Mouse (Mus musculus): Measurements from ENCODE around the gene Trp53bp2.
A peak's percentile ranks its signal among the peaks of the same experiment; 100 is the strongest.

The Trp53bp2 gene

DNA sequence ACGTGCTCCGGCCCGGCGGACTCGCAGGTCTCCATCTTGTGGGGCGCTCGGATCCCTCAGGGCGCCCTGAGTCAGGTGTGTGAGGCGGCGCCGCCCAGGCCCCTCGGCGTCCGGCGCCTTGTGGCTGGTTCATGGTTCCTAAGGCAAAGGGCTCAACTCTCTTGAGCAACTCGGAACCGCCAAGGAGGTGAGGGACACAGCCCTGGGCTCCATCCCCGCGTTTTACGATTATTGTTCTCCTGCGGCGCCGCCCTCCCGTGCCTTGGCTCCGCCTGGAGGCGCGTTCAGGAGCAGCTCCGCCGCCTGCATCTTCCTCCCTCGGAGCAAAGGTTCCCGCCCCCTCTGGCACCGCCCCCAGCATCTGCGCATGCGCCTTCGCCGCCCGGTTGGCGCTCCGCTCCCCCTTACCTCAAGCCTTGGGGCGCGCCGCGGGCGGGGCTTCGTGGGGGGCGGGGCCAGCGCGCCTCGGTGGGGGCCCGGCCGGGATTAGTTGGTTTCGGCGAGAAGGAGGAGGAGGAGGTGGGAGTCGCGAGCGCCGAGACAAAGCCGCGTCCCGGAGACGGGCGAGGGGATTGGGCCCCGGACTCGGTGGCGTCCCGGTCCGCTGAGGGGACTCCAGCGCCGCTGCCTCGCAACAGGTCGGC, at the start of gene Trp53bp2:
TSS of gene Trp53bp2 (plus strand) at position 489 of the 644 bp plus-strand sequence.
- peak; percentile 100 for DNase-seq (ENCODE audit: low spot score)

DNA sequence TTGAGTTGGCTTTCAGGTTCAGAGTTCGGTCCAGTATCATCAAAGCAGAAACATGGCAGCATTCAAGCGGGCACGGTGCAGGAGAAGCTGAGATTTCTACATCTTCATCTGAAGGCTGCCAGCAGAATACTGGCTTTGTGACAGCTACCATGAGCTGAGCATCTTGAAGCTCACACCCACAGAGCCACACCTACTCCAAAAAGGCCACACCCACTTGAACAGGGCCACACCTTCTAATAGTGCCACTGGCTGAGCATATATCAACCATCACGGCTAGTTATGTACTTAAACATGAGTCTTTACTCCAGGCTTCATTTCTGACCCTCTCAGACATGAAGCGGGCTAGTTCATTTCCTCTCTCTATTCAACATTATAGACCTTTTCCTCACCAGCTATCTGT, 46.3 kb upstream of the Trp53bp2 start:
- DNase-seq (ENCODE audit: low spot score): no peak

DNA sequence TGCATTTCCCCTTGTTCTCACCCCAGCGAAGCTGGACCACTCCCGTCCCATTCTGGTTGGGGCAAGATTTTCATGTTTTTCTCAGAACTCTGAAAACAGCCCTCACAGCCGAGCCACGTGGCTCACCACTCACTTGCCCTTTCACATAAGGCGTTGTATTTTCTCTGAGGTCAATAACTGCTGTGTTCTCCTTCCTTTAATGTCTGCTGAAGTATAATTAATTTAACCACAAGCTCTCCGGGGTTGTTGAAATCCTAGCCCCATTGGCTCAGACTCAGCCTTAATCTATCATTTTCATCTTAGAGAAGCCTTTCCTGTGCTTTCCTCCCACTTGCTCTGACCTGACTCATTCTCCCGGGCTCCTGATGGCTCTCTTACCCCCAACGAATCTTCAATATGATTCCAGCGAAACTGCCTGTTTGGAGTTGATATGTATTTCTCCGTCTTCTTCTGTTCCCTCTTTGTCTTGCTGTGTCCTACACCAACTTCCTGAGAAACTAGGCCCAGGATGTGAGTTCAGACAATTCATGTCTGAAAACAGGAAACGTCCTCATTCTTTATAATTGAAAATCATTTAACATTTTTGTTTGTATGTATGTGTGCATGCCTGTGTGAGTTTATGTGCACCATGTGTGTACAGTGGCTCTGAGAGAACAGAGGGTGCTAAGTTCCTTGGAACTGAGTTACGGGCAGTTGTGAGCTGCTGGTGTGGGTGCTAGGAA, 45.1 kb upstream of the Trp53bp2 start:
- no peak for DNase-seq (ENCODE audit: low spot score)

DNA sequence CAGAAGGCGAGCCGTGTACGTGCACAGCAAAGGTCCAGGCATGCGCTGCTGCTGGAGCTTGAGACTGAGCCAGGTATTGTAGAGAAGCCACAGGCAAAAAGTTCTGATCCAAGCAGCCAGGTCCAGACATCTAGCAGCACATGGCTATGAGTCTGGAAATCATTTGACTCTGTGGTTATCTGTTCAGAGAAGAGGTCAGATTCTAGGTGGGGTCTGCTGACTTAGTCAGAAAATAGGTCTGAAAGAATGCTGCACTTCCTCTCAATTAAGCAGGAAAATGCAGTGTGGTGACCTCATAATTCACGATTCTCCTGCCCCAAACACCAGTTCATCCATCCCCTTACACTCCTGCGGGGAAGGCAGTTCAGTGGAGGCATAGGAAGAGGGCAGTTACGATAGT, 40.7 kb upstream of the Trp53bp2 start:
- DNase-seq (ENCODE audit: low spot score): no peak

DNA sequence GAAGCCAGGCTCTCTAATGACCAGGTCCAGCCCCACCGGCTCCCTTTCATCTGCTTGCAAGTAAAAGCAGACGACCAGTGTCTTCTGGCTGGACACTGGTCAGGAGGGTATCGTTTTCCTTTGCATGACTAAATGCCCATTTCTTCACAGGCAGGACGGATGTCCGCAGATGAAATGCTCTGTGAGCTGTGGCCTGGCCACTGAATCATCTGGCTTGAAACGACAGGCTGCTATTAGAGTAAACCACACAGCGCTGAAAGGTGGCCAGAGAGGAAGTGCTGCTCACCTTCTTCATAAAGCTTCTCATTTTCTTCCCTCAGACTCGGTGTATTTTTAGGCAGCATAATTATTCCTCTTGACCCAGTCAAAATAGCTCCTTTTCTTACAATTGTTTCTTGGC, 40.2 kb upstream of the Trp53bp2 start:
- DNase-seq (ENCODE audit: low spot score): no peak

DNA sequence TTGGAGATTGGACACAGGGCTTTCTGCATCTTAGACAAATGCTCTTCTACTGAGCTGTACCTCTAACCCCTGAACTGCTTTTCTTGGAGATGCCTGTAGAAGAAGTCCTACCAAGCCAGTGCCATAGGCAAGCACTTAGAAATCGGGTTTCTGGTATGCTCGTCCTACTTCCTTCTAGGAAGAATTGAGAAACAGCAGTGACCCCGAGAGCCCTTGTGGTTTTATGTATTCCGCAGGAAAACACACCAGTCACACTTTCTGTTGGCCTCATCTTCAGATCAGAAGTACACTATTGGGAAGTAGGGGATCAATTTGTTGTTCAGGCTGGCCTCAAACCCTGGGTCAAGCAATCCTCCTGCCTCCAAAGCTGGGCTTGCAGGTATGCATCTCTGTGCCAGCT, 39.5 kb upstream of the Trp53bp2 start:
- DNase-seq (ENCODE audit: low spot score): no peak

DNA sequence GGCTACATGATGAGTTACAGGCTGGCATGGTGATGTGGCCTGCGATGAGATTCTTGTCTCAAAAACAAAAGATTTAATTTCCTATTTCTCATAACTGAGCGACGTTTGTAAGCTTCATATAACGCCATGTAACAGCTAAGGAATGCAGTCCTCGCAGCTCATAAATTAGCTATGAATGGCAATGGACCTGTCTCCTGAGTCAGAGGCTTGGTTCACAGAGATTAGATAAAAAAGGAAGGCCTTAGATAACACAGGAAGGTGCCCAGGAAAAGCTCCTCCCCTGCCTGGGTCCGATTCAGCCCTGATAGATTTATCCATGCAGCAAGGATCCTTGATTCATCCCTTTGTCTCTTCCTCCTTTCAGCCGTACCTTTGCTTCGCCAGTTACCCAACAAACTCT, 37.1 kb upstream of the Trp53bp2 start:
- no peak for DNase-seq (ENCODE audit: low spot score)

DNA sequence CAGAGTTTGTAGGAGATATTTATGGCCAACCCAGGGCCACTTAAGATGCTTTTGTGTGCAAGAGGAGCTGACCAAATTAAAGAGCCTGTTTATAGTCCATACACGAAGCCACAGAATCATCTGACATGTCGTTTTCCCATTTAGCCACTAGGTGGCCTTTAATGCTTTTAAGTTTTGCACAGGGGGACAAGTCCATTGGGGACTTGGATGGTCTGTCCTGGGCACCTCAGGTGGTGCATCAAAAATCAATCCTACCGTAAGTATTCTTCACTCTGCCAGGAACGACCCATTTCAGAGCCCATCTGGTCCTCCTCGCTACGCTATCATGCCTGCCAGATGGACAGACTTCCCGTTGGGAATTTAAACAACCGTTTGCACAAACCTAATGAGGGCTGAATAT, 32.8 kb upstream of the Trp53bp2 start:
- no peak for DNase-seq (ENCODE audit: low spot score)

DNA sequence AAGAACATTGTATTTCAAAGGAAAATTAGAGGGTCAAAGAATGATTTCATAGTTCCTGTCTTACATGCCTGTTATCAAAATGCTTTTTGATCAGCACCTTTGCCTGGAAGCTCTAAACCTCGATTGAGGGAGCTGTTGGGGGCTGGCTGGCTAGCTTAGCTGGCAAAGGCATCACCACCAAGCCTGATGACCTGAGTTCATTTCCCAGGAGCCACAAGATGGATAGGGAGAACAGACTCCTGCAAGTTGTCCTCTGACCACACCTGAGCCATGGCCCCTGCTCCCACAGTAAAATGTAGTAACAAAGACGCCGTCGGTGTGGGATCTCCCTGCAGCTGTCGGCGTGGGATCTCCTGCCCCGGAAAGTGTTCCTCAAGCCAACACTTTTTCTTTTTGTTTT, 32.1 kb upstream of the Trp53bp2 start:
- DNase-seq (ENCODE audit: low spot score): no peak

DNA sequence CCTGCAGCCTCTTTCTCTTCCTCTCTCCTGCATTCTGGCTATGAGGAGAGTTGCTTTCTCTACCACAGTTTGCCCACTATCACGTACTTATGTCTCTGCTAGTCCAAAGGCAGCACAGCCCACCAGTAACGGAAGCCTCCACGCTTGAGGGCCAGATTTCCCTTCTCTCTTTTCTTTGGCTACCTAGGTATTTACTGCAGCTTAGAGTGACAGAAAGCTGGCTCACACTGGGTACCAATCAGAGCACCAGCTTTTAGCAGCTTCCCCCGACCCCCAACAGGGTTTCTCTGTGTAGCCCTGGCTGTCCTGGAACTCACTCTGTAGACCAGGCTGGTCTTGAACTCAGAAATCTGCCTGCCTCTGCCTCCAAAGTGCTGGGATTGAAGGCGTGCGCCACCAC, 31.5 kb upstream of the Trp53bp2 start:
- no peak for DNase-seq (ENCODE audit: low spot score)

DNA sequence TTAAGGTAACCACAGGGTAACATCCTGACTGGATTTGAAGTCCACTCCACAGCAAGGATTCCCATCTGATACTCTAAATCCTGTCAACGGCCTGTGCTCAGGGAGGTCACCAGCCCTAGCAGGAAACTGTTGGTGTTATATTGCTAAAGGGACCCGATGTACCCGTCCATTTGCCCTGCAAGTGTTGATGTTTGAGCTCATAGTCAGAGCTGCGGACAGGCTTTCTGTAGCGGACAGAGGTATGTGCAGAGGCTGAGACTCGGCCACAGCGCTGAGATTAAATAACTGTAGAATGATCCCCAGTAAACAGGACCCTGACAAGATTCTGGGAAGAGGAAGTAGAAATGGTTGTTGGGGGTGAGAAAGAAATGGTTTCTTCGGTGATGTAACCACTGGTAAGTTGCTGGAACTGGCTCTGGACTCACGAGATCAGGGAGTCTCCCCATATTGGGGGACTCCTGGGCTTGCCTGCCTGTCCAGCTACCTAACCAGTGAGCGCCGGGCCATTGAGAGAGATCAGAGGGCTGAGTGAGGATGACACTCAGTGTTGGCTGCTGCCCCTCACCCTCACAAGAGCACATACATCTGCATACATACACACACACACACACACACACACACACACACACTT, 30.7 kb upstream of the Trp53bp2 start:
- DNase-seq (ENCODE audit: low spot score): no peak

DNA sequence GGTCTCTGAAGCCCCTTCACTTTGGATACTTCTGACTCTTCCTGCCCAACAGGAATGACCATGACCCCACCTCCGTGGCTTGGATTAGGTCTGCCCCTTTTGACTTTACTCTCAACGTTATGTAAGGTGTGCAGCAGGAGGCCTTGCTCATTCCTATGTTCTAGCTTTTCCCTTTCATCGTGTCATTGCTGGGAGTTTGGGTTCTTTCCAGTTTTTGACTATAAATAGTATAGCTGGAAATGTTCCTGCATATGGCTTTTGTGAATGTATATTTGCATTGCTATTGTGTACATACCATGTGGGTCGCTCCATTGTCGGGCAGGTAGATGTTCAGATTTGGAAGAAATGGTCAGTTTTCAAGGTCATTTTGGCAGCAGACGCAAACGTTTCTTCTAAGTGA, 30.1 kb upstream of the Trp53bp2 start:
- DNase-seq (ENCODE audit: low spot score): no peak

DNA sequence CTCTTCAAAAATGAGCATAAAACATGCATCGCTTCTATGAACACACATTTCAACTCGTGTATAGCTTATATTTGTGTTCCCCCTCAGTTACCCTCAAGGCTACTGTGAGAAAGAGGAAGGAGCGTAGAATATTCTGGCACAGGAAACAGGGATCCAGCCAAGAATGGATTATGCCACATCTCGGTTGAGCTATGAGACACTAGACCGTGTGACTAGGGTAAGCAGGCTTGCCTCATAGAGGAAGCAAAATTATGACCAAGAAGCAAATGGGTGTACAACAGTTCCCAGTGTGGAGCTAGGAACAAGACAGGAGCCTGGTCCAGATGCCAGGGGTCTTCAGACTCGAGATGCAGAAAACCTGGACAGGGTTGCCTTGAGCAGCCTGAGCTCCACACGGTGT, 28.3 kb upstream of the Trp53bp2 start:
- DNase-seq (ENCODE audit: low spot score): no peak

DNA sequence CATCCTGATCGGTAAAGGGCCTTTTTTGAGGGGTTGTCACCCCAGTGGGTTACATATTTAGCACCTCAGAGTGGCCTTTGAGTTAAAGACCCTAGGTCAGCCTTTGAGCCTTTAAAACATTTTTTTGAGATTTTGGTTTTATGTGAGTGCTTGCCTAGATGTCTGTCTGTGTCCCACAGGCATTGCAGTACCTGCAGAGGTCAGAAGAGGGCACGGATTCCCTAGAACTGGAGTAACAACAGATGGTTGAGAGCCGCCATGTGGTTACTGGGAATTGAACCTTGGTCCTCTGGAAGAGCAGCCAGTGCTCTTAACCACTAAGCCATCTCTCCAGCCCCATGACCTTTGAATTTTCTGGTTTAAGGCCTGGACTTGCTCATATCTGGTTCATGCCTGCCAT, 27.6 kb upstream of the Trp53bp2 start:
- DNase-seq (ENCODE audit: low spot score): no peak

DNA sequence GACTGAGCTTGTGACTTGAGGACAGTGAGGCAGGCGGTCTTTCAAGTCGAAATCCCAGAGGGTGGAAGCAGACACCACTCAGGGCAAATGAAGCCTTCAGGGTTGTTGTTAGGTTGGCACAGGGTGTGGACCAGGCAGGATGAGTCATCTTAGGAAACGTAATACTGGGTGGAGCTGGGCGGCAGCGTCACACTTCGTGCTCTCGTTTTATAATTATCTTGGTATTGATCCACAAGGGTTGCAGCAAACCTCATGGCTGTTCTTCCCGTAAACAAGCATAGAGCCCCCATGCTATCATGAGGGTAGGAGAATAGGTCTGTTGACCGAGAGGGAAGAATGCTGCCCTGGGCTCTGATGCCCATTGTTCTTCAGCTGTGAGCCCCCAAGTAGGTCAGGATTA, 25.9 kb upstream of the Trp53bp2 start:
- DNase-seq (ENCODE audit: low spot score): no peak

DNA sequence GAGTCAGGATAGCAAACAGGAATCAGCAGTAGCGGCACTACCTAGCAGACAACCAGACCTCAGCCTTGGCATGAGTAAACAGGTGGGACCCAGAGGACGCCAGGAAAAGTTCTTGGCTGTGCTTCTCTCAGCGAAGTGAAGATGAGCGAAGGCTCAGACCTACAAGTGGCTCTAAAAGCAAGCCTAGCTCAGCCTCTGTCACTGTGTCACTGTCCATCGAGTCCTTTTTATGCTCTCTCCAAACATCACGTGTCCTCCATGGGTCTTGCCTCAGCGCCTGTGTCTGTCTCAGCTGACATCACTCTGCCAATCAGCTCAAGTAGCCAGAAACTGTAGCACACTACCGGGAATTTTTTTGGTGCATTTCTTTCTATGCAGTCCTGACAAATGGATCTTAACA, 22.5 kb upstream of the Trp53bp2 start:
- DNase-seq (ENCODE audit: low spot score): no peak

DNA sequence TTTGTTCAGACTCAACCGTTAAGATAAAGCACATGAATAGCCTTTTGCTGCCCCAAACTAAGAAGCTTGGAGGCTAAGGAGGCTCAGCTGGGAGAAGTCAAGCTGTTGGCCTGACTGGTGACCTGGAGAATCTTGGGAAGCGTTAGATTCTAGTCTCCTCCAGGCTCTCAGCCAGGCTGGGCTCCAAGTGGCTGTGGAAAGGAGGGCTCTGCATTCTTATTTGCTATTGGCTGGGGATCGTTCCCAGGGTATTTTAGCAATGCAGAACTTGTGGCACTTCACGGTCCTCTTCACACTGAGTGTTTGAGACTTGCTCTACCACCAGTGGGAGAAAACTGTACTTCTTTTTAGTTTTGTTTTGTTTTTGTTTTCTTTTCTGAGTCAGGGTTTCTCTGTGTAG, 20.2 kb upstream of the Trp53bp2 start:
- no peak for DNase-seq (ENCODE audit: low spot score)

DNA sequence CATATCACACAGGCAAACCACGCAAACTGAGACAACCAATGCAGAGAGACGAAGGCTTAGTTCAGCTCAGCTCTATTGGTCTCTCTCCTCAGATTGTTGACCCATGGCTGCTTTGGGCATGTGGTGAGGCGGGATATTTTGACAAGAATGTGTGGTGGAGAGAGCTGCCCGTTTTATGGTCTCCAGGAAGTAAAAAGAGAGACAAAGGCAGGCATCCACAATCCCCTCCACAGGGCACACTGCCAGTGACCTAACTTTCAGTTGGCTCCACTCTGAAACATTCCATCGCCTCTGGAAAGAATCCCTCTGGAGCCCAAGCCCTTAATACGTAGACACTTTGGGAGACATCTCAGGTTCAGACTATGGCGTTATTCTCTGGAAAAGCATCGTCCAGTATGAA, 10.8 kb upstream of the Trp53bp2 start:
- DNase-seq (ENCODE audit: low spot score): no peak

DNA sequence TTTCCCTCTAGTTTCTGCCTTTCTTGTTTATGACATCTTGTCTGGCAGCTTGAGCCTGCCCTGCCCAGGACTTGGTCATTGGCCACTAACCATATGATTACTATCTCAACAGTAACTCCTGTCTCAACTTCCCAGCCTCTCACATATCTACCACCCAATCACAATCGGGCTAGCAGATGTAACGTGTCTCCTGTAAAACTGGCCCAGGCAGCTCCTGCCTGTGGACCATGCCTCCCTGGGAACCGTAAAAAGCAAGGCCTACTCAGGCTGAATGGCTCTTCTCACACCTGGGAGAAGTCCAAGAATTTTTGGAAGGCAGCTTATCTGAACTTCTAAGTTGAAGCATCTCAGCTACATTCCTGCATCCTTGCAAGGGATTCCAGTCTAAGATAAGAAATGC, 10.2 kb upstream of the Trp53bp2 start:
- no peak for DNase-seq (ENCODE audit: low spot score)

DNA sequence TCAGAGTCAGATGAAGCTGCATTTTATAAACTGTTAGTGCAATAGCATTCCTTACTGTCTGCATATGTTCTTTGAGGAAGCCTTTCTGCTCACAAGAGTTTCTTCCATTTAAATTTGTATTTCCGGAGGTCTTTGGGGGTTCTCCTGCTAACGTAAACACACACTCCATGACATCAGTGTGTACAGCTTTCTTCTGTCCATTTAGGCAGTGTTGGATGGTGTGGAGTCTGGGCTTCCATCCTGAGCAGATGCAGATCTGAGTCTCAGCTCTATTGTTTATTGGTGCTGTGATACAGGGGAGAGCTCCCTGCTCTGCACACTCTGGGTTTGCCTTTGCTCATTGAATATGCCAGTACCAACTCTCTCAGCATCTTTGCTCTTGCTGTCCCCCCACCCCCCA, 9.8 kb upstream of the Trp53bp2 start:
- DNase-seq (ENCODE audit: low spot score): no peak

DNA sequence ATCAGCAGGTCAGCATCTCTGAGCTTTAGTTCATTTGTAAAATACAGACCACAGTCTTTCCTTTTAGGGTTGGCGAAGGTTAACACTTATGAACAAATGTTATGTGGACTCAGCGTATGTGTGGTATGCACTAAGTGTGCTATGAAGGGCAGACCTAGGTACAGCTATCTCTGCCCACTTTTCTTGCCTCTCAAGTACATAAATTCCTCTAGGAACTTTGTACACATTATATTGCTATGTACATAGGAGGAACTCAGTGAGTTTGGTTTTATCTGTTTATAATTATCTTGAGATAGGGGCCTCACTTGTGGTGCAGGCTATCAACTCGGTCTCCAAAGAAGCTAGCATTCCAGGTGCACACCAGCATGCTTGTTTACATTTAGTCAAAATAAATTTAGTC, 9.1 kb upstream of the Trp53bp2 start:
- no peak for DNase-seq (ENCODE audit: low spot score)

DNA sequence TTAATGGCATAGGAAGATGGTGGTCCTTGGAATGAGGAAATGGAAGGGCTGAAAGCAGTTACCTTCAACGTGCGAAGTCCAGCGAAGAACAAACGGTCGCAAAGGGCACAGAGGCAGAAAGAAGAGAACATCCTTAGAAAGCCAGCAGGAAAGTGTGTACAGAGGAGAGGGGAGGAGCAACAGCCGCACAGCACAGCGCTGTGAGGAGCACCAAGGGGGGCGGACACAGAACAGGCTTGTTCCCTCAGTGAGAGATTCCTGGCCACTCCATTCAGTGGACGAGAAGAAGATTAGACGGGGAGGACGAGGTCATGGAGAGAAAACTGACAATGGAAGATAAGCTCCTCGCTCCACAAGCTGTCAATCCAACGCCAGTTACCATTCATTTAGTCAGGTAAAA, 5.9 kb upstream of the Trp53bp2 start:
- no peak for DNase-seq (ENCODE audit: low spot score)

DNA sequence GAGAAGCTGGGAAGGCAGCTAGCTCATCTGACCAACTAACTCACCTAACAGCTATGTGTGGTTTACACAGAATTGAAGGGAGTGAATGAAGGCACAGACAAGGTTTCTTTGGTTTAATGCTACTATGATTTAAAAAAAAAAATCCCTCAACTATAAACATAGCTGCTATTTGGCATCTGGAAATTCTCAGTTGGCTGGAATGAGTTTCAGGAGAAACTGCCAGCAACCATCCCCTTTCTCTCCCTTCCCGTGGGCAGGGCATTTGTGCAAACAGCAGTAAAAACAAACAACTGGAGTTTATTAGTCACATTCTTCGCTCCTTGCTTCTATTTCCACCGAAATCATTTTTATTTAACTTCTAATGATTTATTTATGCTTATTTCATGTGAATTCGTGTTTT, 2.4 kb upstream of the Trp53bp2 start:
- DNase-seq (ENCODE audit: low spot score): no peak

DNA sequence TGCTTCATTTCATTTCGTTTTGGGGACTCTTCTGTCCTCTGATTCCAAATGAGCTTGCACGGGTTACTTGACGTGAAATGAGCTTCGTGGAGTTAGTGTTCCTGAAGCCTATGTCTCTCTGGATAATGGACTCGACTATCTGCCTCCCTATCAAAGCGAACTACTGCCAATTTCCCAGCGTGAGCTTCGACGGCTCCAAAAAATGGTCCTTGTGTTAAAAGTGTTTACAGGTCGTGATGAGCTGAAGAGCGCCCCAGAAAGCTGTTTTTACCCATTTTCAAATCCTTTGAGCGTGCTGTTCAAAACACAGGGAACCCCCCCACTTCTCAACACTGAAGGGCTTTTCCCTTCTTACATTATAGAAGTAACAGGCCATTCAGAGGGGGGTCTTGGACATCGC, 729 bp upstream of the Trp53bp2 start:
- no peak for DNase-seq (ENCODE audit: low spot score)
